Mouse (Mus musculus): ENCODE measurements around the gene AY761185. TPM values are rescaled to one million over a fixed set of nuclear protein-coding genes. Genes with fewer than 3 reads are reported as not detected.

Gene AY761185
- polyA plus RNA-seq, 1 experiment from 2014 or later, result not detected

- Histone ChIP-seq H3K9me3 (ENCODE audit: control insufficient read depth, low read length) (0 out of 2 replicates have a peak, but pooled peaks cover 5% of the 10 kb centered on the region), H3K4me1 (ENCODE audit: control insufficient read depth in 2 of 2, insufficient read depth in 2 of 2, low read length in 2 of 2) (no peaks in the 10 kb centered on the region), H3K27me3 (ENCODE audit: control insufficient read depth, insufficient read depth, low read length) (no peaks in the 10 kb centered on the region), H3K4me2 (ENCODE audit: low read length) (no peak within 1 kb of the TSS), H3K4me3 (ENCODE audit: control insufficient read depth in 1 of 2, insufficient read depth in 1 of 2, low read depth in 1 of 2, low read length in 2 of 2) (no peak within 1 kb of the TSS), H3K27ac (replicated peaks in 1 of 2; ENCODE audit: control insufficient read depth in 1 of 2, insufficient read depth in 1 of 2, low read depth in 2 of 2, low read length in 2 of 2) (no peak within 1 kb of the TSS), H3K36me3 (ENCODE audit: control insufficient read depth, insufficient read depth, low read length) (no peaks in the 10 kb centered on the region), H3K9ac (ENCODE audit: low read length) (no peak within 1 kb of the TSS)
- ATAC-seq (ENCODE audit: insufficient number of reproducible peaks, insufficient read depth, low FRiP score, low read depth), result no peak
- 26% methylated on average over 2 of the region's 2 CpGs for WGBS
These were observed 42.0 kb downstream of the AY761185 start, which contains the start of gene Gm15056 for GRCm38 (mm10) chr8:20902527-20902926. TSS of gene Gm15056 (minus strand) at chr8:20902627.

Other genes starting within 250 kb of the AY761185 start
- not detected in 2 replicates for gene Defb33, start 52.0 kb downstream of the AY761185 start, polyA plus RNA-seq (2014; fragmentation: Nextera tagmentation; extraction: Ambion mirVana)
- not detected in 2 replicates for gene Gm15056, start 42.1 kb downstream of the AY761185 start, polyA plus RNA-seq (2014; fragmentation: Nextera tagmentation; extraction: Ambion mirVana)
- not detected in 2 replicates for gene Gm6040, start 22.6 kb downstream of the AY761185 start, polyA plus RNA-seq (2014; fragmentation: Nextera tagmentation; extraction: Ambion mirVana)
- not detected in 2 replicates for gene Defa21, start 80.8 kb upstream of the AY761185 start, polyA plus RNA-seq (2014; fragmentation: Nextera tagmentation; extraction: Ambion mirVana)
- not detected in 2 replicates for gene Defa23, start 110.3 kb upstream of the AY761185 start, polyA plus RNA-seq (2014; fragmentation: Nextera tagmentation; extraction: Ambion mirVana)
- not detected in 2 replicates for gene Defa35, start 120.3 kb upstream of the AY761185 start, polyA plus RNA-seq (2014; fragmentation: Nextera tagmentation; extraction: Ambion mirVana)
- gene Defa25, start 139.7 kb upstream of the AY761185 start, polyA plus RNA-seq (2014; fragmentation: Nextera tagmentation; extraction: Ambion mirVana), result not detected in 2 replicates
- gene Gm14851, start 151.3 kb upstream of the AY761185 start, polyA plus RNA-seq (2014; fragmentation: Nextera tagmentation; extraction: Ambion mirVana), result not detected in 2 replicates
- gene Defa30, start 189.9 kb upstream of the AY761185 start, polyA plus RNA-seq (2014; fragmentation: Nextera tagmentation; extraction: Ambion mirVana), result not detected in 2 replicates
- gene Defa22, start 217.6 kb upstream of the AY761185 start, polyA plus RNA-seq (2014; fragmentation: Nextera tagmentation; extraction: Ambion mirVana), result not detected in 2 replicates
- gene Defa31, start 246.9 kb upstream of the AY761185 start, polyA plus RNA-seq (2014; fragmentation: Nextera tagmentation; extraction: Ambion mirVana), result not detected in 2 replicates

All from heart, embryonic 14.5 days (tissue).